Mouse (Mus musculus) bone marrow, adult 2 months (tissue): ENCODE measurements at regions not wholly inside any gene's neighbourhood (a gene's known extent, or its start where the extent isn't known, plus 50 kb on each side); places are given as distances from the start of the nearest gene placed in this dataset.

ENCODE experiments used
- CTCF ChIP-seq: fragments of 200-500 bp; IDR thresholded peaks from 2 replicates; pipeline ENCODE4 v1.5.1; 2011; ENCODE audit warnings: low read length, control low read depth; ENCODE audit not compliant: control insufficient read depth, insufficient read depth
- POLR2A ChIP-seq: fragments of 200-500 bp; IDR thresholded peaks from 2 replicates; pipeline ENCODE4 v1.6.1; 2011; ENCODE audit warnings: low read depth, mild to moderate bottlenecking, control low read depth, low read length, borderline replicate concordance; ENCODE audit not compliant: control insufficient read depth

- TF ChIP-seq CTCF (no peak), POLR2A (no peak)
Observed at GRCm38 (mm10) chr2:51444386-51445080, 182.8 kb upstream of the Tas2r134 start.
